Mouse (Mus musculus) thymus, postnatal 4 days (tissue): ENCODE measurements around the gene Aplp1.
"Not testable (repeated sequence)": the region's sequence is repeated elsewhere in the genome, so short reads cannot be mapped to it uniquely, and the experiment has no call there.

Experiments used
- DNase-seq: peaks from one replicate; pipeline ENCODE4 v3.0.0; 2021

The Aplp1 gene

GRCm38 (mm10) chr7:30444971-30445751, at the start of gene Aplp1:
Aplp1 (minus strand) TSS chr7:30445535.
- DNase-seq: peak; percentile 73

- peak; percentile 26 for DNase-seq
These were observed 48.1 kb upstream of the Aplp1 start, which contains the start of gene Prodh2 for GRCm38 (mm10) chr7:30493401-30493931. Prodh2 (plus strand) TSS chr7:30493622.

- peak; percentile 92 for DNase-seq
These were observed 47.4 kb upstream of the Aplp1 start for GRCm38 (mm10) chr7:30492765-30493164.

- DNase-seq: no peak
These were observed 45.6 kb upstream of the Aplp1 start for GRCm38 (mm10) chr7:30490957-30491307.

- peak; percentile 63 for DNase-seq
These were observed 45.1 kb upstream of the Aplp1 start for GRCm38 (mm10) chr7:30490251-30490956.

GRCm38 (mm10) chr7:30484250-30484649, 38.9 kb upstream of the Aplp1 start:
- DNase-seq: peak; percentile 41

GRCm38 (mm10) chr7:30477415-30478381, 32.4 kb upstream of the Aplp1 start:
- no peak for DNase-seq

GRCm38 (mm10) chr7:30476136-30476535, 30.8 kb upstream of the Aplp1 start:
- DNase-seq: not testable (repeated sequence)

- DNase-seq: no peak
These were observed 29.7 kb upstream of the Aplp1 start for GRCm38 (mm10) chr7:30474999-30475398.

GRCm38 (mm10) chr7:30472411-30472810, 27.1 kb upstream of the Aplp1 start:
- DNase-seq: peak; percentile 76

- no peak for DNase-seq
These were observed 19.5 kb upstream of the Aplp1 start for GRCm38 (mm10) chr7:30464816-30465300.

GRCm38 (mm10) chr7:30463996-30464395, 18.7 kb upstream of the Aplp1 start:
- no peak for DNase-seq

- no peak for DNase-seq
These were observed 18.2 kb upstream of the Aplp1 start for GRCm38 (mm10) chr7:30463568-30463967.

GRCm38 (mm10) chr7:30459484-30459883, 14.1 kb upstream of the Aplp1 start:
- no peak for DNase-seq

GRCm38 (mm10) chr7:30457629-30458330, 12.4 kb upstream of the Aplp1 start, which contains the start of the genes Kirrel2 and Nphs1:
Kirrel2 (minus strand) TSS chr7:30457690.
Nphs1 (plus strand) TSS chr7:30458315.
- no peak for DNase-seq

- DNase-seq: no peak
These were observed 11.7 kb upstream of the Aplp1 start for GRCm38 (mm10) chr7:30456911-30457628.

- DNase-seq: no peak
These were observed 11.2 kb upstream of the Aplp1 start for GRCm38 (mm10) chr7:30456487-30456886.

- DNase-seq: no peak
These were observed 8.9 kb upstream of the Aplp1 start for GRCm38 (mm10) chr7:30454259-30454658.

GRCm38 (mm10) chr7:30453766-30454165, 8.4 kb upstream of the Aplp1 start:
- peak; percentile 76 for DNase-seq

GRCm38 (mm10) chr7:30453327-30453726, 8.0 kb upstream of the Aplp1 start:
- peak; percentile 25 for DNase-seq

GRCm38 (mm10) chr7:30450241-30450640, 4.9 kb upstream of the Aplp1 start:
- no peak for DNase-seq
